Mouse (Mus musculus) Patski (cell line): ENCODE measurements around the gene Cadps2. TPM values are rescaled to one million over a fixed set of nuclear protein-coding genes. Genes with fewer than 3 reads are reported as not detected.

Source experiments
- ATAC-seq: fragments of 100-300 bp; one replicate; pipeline ENCODE4 v1.8.0; 2021
- CTCF ChIA-PET: fragments of 350-600 bp; sonication (Branson Sonifier 250); formaldehyde crosslinking; loops from one replicate; lab custom pipeline; 2022; ENCODE audit warnings: inconsistent platforms; lab: Charles Lee
- POLR2A ChIA-PET: fragments of 350-600 bp; sonication (Branson Sonifier 250); formaldehyde crosslinking; loops from one replicate; lab custom pipeline; 2022; ENCODE audit warnings: antibody characterized with exemption, inconsistent platforms; lab: Charles Lee
- DNase-seq: peaks from one replicate; pipeline ENCODE4 v3.0.0-alpha.2; 2011; ENCODE audit warnings: low read depth, low spot score
- H3K27me3 ChIP-seq: fragments of 371-371 bp; one replicate; pipeline ENCODE4 v1.5.1; 2021
- CTCF ChIP-seq: fragments of 100-300 bp; IDR thresholded peaks from one replicate; pipeline ENCODE4 v1.5.1; 2021
- in situ Hi-C: fragments of 300-500 bp; cut with MboI; formaldehyde crosslinking; loops from 3 replicates; pipeline ENCODE4 v1.11.1; 2018; ENCODE audit warnings: low pct_unique_long_range_greater_than_20kb, mixed read lengths
- polyA plus RNA-seq: library from polyadenylated mRNA; unstranded; gene quantifications from one replicate; pipeline ENCODE4 v1.2.3, GENCODE M21; 2021

The Cadps2 gene
- polyA plus RNA-seq, 1 experiment from 2014 or later = 0.09 TPM

DNA sequence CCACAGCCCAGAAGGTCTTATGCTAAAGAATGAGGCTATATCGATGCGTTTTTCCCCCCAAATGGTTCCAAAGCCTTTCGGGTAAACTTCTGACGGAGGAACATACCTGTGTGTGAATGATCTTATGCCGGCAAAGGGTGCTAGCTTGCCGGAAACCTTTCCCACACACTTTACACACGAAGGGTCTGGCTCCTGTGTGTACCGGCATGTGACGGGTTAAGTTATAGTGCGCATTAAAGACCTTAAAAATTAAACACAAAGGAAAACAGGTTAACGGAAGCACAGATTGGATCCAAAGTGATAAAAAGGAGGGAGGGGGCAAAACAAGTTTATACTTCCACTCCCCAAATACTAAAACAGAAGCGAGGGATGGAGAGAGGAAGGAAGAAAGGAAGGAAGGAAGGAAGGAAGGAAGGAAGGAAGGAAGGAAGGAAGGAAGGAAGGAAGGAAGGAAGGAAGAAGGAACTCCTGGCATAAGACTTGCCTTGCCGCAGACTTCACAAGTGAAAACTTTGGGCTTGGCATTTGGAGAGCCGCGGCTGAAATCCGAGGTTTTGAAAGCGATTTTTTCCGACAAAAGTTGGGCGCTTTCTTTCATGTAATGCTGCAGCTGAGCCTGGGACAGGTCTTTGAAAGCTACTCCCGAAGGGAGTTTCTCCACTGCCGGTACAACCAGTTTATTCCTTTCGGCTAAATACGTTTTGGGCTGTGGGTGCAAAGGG lies 592.3 kb downstream of the Cadps2 start:
- in situ Hi-C loops = no loop called here
- H3K27me3 ChIP-seq = peaks cover 68% of the 10 kb centered on the region
- DNase-seq (no peak), ATAC-seq (no peak)
- POLR2A ChIA-PET = no interaction called here
- no peak for TF ChIP-seq CTCF
- CTCF ChIA-PET = no interaction called here

GRCm38 (mm10) chr6:23246061-23246789 lies 593.0 kb downstream of the Cadps2 start:
- TF ChIP-seq CTCF = no peak
- ATAC-seq (no peak), DNase-seq (no peak)
- CTCF ChIA-PET = no interaction called here
- in situ Hi-C loops = no loop called here
- POLR2A ChIA-PET = no interaction called here
- H3K27me3 ChIP-seq = peaks cover 61% of the 10 kb centered on the region

GRCm38 (mm10) chr6:23245545-23246011 lies 593.6 kb downstream of the Cadps2 start:
- CTCF ChIA-PET = no interaction called here
- H3K27me3 ChIP-seq = peaks cover 57% of the 10 kb centered on the region
- no peak for TF ChIP-seq CTCF
- ATAC-seq (no peak), DNase-seq (no peak)
- POLR2A ChIA-PET = no interaction called here
- in situ Hi-C loops = no loop called here

DNA sequence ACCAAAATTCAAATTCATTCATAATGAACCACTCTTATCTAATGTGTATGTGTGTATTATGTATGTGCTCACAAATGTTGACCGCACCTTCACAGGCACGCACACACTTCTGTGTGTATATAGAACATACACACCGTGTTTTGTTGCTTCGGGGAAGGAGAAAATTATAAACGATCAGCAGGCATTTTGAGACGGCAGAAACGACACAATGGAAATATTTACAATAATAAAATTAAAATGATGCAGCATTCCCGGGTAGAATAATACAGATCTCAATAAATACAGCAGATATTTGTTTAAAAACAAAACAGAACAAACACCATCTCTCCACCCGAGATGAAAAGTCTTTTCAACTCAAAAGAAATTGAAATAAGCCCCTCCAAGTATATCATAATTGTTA lies 594.1 kb downstream of the Cadps2 start:
- ChIA-PET CTCF (no interaction called here), POLR2A (no interaction called here)
- no peak for TF ChIP-seq CTCF
- H3K27me3 ChIP-seq = peaks cover 58% of the 10 kb centered on the region
- in situ Hi-C loops = no loop called here
- no peak for DNase-seq
- no peak for ATAC-seq

DNA sequence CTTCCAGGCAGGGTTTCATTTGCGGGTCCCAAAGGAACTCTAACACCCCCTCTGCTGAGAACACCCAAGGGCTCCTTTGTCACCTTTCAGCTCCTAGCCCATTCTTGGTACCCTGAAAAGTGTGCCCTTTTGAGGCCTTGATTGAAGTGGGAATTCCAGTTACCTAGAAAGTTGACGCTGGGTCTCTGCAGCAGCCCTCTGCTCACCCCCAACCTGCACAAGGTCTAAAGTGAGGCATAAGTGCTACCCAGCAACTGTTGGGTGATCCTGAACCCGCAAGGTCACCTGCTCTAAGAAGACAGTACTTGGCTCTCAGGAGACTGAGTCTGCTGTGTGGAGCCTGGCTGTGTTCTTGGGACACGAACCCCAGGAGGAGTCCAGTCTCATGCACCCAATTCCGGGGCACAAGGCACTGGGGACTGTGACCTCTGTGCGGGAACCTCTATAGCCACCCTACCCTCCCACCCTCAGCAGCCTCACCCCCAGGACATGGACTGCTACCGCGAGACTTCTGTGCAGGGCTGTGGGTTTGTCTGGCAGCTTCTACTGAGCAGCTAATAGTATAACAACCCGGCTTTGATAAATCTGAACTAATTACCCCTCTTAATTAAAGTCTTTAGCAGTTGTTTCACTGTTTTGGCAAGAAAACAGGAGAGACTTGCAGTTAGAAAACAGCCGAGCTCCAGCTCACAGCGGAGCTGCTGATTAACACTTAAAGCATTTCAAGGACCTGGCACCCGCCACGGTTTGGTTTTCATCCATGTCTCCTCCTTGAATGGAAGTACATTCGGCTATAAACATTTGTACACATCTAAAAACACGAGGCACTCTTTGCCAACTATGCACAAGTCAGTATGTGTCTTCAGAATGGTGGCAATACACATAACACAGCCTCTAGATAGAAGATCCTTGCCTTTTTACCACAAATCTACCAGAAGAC lies 595.1 kb downstream of the Cadps2 start:
- peaks cover 55% of the 10 kb centered on the region for H3K27me3 ChIP-seq
- no peak for DNase-seq
- CTCF ChIA-PET = no interaction called here
- no peak for ATAC-seq
- in situ Hi-C loops = no loop called here
- POLR2A ChIA-PET = no interaction called here
- no peak for TF ChIP-seq CTCF

Other genes starting within 250 kb of the Cadps2 start
- not detected for gene Rnf133, start 189.1 kb downstream of the Cadps2 start, polyA plus RNA-seq
- not detected for gene Rnf148, start 184.3 kb downstream of the Cadps2 start, polyA plus RNA-seq
- gene Tas2r118, start 130.6 kb upstream of the Cadps2 start, polyA plus RNA-seq = not detected